Mouse (Mus musculus) embryo, embryonic 10 days (tissue): ENCODE measurements around the gene Pan3.
"Not testable (repeated sequence)": the region's sequence is repeated elsewhere in the genome, so short reads cannot be mapped to it uniquely, and the experiment has no call there.

ENCODE experiments used
- DNase-seq: peaks from one replicate; pipeline ENCODE4 v3.0.0-alpha.2; 2015; ENCODE audit warnings: low spot score

Pan3 gene

DNA sequence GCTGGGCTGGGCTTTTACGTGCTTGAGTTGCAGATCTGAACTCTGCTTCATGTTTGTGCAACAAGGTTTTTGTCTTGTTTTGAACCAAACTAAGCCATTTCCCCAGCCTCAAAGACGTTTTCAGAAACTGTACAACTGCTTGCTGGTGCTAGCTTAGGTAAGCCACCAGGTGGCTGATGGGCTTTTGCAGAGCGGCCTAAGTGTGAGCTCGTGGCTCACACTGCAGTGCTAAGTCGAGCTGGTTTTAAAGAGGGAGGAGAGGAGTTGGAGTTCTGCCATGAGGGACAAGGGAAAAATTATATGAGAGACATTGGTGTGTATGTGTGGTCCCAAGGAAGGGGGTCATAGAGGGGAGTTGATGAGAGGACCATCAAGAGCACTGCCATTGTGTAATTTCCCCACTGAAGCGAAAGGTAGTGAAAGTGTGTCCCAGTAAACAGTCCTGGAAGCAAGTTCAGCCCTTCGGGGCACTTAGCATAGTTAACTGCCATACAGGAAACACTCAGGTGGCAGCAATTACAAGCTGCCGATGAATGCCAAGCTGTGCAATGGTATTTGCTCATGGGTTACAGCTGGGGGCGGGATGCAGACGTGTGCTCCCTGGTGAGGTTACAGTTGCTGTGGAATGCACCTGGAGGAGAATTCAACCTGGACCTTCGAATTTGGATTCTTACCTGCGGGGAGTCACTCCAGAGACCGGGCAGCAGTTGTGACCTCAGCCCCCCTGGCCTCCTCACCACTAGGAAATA, 122.1 kb downstream of the Pan3 start:
- no peak for DNase-seq

- DNase-seq, result not testable (repeated sequence)
Observed at GRCm38 (mm10) chr5:147557641-147558040, 127.7 kb downstream of the Pan3 start.

GRCm38 (mm10) chr5:147563511-147564139, 133.7 kb downstream of the Pan3 start:
- DNase-seq, result no peak

DNA sequence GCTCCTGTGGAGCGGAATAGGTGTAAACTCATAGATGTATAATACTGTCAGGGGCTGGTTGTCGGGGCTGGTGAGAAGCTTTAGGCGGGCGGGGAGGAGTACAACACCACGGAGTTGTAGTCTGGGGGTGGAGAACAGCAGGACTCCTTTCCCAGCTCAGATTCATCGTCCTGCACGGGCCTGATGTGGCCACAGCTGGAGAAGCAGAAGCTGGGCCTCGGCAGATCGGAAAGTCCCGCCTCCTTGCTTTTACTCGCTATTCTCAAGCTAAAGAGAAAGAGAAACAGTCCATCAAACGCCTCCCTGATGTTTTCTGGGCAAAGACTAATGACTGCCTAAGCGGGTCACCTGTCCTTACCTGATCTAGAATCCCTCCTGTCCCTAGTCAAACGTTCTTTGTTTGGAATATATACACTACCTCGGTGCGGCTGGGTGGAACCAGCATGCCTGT, 134.2 kb downstream of the Pan3 start:
- DNase-seq, result no peak

DNA sequence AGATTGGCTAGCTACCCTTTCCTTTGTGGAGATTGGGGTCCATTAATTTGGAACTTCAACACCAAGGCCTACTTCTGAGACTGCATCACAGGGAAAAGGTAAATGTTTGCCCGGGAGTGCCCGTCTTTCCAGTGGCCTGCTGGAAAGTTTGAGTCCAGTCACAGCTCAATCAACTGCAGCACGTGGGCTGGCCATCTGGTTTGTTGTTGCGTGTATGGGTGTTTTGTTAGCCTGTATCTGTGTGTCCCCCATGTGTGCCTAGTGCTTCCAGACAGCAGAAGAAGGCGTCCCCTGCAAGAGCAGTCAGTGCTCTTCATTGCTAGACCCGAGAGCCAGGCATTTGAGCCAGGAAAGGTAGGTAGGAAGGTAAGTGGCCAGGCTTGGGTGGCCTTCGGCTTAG, 135.5 kb downstream of the Pan3 start:
- DNase-seq, result no peak

- no peak for DNase-seq
Observed at GRCm38 (mm10) chr5:147566335-147566734, 136.4 kb downstream of the Pan3 start.

DNA sequence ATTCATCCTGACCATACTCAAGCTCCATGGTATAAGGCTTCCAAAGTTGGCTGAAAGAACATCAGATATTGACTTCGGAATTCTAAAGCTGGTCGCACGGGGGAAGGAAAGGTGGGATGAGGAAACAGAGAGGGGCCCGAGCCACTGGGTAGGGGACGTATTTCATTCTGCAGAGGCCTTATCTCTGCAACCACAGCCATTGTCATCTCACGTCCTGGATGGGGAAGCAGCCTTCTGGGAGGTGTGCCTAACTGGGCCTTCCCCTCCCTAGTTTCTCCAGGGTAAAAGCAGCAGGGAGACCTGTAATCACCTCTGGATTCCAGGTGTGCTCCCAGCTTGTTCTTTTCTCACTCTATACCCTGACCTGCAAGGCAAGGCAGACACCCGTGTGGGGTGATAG, 142.7 kb downstream of the Pan3 start:
- no peak for DNase-seq

DNA sequence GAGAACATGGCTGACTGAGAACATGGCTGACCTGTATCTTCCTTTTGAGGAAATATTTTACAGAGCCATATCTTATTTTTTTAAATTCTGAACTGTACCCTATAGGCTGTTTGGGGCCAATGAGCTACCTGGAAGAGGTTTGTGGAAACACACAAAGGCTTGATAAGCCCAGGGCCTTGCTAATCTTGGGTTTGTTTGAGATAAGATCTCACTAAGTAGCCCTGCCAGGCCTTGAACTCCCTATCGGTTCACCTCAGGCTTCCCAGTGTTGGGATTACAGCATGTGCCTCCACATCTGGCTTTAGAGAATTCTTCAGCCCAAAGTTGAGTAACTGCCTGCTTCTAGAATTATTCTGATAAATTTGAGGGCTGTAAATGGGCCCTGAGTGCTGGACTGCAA, 143.6 kb downstream of the Pan3 start:
- no peak for DNase-seq

DNA sequence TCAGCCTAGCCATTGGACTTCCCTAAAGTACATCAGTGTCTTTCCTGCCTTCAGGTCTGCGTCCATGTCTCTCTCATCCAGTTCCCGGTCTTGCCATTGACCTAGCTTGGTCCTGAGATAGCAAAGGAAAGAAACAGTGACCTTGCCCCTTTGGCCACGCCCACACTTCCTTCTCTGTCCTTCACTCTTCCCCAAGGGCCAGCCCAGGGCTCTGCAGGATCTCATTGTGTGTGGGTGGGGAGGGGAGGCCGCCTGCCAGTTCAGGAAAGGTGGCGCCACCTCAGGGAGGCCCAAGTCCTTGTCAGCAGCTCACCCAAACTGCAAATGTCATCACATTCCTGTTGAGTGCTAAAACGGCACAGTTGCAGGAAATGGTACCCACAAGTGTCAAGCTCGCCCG, 144.6 kb downstream of the Pan3 start:
- no peak for DNase-seq

DNA sequence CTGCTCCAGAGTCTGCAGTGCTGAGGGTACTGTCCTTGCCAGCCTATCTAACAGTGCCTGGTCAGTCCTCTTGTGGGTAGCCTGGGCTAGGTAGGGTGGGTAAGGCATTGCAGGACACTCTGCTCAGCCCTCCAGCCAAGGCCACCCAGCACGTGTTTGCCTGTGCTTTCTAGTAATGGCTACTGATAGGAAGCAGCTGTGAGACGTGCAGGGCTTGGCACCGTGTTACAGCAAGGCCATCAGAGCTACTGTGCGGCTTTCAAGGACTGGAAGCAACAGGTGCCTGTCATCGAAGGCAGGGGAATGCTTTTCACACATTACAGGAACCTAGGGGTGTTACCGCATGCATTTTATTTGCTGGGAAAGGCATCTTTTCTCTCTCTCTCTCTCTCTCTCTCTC, 147.0 kb downstream of the Pan3 start:
- no peak for DNase-seq

GRCm38 (mm10) chr5:147579148-147579547, 149.2 kb downstream of the Pan3 start:
- no peak for DNase-seq

DNA sequence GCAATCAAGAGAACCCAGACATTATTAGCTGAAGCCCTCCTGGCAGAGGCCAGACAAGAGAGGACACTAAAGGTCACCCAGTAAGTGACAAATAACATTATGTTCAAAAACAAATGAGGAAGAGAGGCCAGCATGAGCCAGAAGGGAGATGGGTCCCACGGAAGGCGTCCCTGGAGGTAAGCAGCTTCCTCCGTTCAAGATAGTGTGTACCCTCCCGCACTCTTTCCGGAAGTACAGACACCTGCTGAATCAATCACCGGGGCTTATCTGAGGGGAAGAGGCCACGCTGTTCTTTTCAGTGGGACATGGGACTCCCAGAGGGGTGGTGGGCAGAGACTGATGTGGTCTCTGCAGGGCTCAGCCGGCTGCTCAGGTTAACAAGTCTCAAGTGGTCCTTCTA, 149.7 kb downstream of the Pan3 start:
- no peak for DNase-seq

- no peak for DNase-seq
Observed at GRCm38 (mm10) chr5:147580181-147580580, 150.2 kb downstream of the Pan3 start.

DNA sequence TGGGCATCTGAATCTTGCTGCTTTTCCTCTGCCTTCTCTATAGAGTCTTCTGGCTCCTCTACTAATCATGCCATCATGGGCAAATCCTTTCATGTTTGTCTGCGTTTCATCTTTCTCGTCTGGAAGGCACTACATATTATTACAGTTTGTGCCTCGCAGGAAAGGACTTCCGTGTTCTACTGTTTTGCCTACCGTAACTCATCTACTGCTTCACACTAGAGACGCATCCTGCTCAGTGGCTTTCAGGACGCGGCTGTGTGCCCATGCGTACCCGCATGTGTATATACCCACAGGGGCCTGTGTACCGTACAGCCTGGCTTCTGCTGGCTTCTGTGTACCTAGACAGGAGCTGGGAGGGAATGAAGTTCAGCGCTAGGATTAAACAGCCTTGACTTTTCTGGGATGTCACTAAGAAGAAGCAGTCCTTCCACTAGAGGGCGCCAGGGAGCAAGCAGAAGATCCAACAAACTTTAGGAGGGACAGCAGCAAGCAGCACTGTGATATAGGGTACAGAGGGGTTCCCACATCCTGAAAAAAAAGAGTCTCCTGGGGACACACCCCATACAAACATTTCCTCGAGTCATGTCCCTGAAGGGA, 153.8 kb downstream of the Pan3 start:
- DNase-seq, result peak; percentile 83

GRCm38 (mm10) chr5:147584648-147585047, 154.7 kb downstream of the Pan3 start:
- DNase-seq, result no peak

DNA sequence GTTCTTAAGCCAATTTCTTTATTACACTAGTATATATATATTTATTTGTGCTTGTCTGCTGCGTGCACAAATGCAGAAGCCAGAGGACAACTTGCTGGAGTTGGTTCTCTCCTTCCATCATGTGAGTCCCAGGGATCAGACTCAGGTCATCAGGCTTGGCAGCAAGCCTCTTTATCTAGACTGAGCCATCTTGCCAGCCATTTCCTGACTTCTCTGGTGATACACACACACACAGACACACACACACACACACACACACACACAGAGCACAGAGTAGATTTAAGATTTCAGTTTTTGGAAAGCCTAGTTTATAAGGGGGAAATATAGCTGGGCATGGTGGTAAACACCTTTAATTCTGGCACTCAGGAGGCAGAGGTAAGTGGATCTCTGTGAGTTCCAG, 155.1 kb downstream of the Pan3 start:
- no peak for DNase-seq

DNA sequence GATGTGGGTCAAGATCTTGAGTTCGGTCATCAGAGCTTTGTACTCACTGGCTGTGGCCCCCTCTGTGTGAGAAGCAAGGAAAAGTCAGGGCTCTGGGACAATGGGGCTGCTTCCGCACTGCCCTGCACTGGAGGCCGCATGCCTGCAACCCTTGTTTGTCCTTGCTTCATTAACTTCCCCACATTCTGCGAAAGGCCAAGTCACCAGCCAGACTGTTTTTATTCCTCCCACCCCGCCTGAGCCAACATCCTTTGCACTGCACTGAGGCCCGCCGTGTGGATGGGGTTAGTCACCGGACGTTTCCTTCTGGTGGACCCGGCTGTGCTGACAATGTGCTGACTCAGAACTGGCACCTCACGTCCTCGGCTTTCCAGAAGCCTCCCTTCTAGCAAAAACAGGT, 159.9 kb downstream of the Pan3 start:
- peak; percentile 50 for DNase-seq

- DNase-seq, result no peak
Observed at GRCm38 (mm10) chr5:147597825-147598224, 167.9 kb downstream of the Pan3 start.
